Mouse (Mus musculus): ENCODE data around the gene Slc8a2.

Slc8a2 gene

GRCm38 (mm10) chr7:16128344-16128743 lies 1.3 kb upstream of the Slc8a2 start:
- no peak for DNase-seq

GRCm38 (mm10) chr7:16128899-16129298 lies 727 bp upstream of the Slc8a2 start:
- no peak for DNase-seq

GRCm38 (mm10) chr7:16129846-16130691 lies 443 bp downstream of the Slc8a2 start:
- DNase-seq = no peak

GRCm38 (mm10) chr7:16130956-16131634 lies 1.5 kb downstream of the Slc8a2 start:
- DNase-seq = no peak

GRCm38 (mm10) chr7:16132161-16132581 lies 2.5 kb downstream of the Slc8a2 start:
- no peak for DNase-seq

- no peak for DNase-seq
These were observed 3.3 kb downstream of the Slc8a2 start for GRCm38 (mm10) chr7:16132926-16133325.

GRCm38 (mm10) chr7:16133691-16134090 lies 4.1 kb downstream of the Slc8a2 start:
- no peak for DNase-seq

- DNase-seq = no peak
These were observed 5.3 kb downstream of the Slc8a2 start for GRCm38 (mm10) chr7:16134951-16135392.

- peak; percentile 78 for DNase-seq
These were observed 17.1 kb downstream of the Slc8a2 start for GRCm38 (mm10) chr7:16146489-16147410.

- DNase-seq = no peak
These were observed 18.0 kb downstream of the Slc8a2 start for GRCm38 (mm10) chr7:16147643-16148042.

- peak; percentile 96 for DNase-seq
These were observed 19.6 kb downstream of the Slc8a2 start for GRCm38 (mm10) chr7:16149241-16149640.

GRCm38 (mm10) chr7:16150191-16151145 lies 20.8 kb downstream of the Slc8a2 start:
- no peak for DNase-seq

- peak; percentile 64 for DNase-seq
These were observed 23.9 kb downstream of the Slc8a2 start for GRCm38 (mm10) chr7:16153522-16153921.

- DNase-seq = peak; percentile 57
These were observed 25.7 kb downstream of the Slc8a2 start for GRCm38 (mm10) chr7:16155132-16155872.

GRCm38 (mm10) chr7:16156105-16156714 lies 26.6 kb downstream of the Slc8a2 start:
- no peak for DNase-seq

- no peak for DNase-seq
These were observed 29.1 kb downstream of the Slc8a2 start for GRCm38 (mm10) chr7:16158735-16159134.

- peak; percentile 69 for DNase-seq
These were observed 31.1 kb downstream of the Slc8a2 start for GRCm38 (mm10) chr7:16160702-16161101.

- DNase-seq = no peak
These were observed 31.7 kb downstream of the Slc8a2 start for GRCm38 (mm10) chr7:16161302-16161701.

- no peak for DNase-seq
These were observed 32.4 kb downstream of the Slc8a2 start for GRCm38 (mm10) chr7:16162036-16162435.

- no peak for DNase-seq
These were observed 42.5 kb downstream of the Slc8a2 start for GRCm38 (mm10) chr7:16172141-16172581.
